Mouse (Mus musculus) cerebellum, postnatal 25 days (tissue): ENCODE data around the gene Hax1.

Experiments
- DNase-seq, 2 experiments: peaks; one replicate each; pipeline ENCODE4 v3.0.0; 2021; ENCODE audit warnings: mixed read lengths in 2 of 2

Gene Hax1

DNA sequence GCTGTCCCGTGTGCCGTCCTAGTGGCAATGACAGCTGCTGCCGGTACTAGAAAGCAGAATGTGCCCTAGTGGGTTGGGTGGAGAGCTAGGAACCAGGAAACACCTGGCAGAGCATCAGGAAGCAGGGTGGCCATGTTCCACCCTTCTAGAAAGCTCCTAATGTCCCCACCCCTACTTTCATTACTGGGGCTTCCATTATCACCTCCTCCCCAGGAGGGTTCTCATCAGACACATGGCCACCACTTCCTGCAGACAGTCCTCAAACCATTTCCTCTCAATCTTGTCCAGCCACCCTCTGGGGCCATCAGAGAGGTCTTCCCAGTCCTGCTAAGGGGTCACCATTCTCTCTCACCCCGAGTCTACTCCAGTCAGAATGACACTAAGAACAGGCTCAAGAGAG, 37.1 kb downstream of the Hax1 start:
- no peak for DNase-seq

DNA sequence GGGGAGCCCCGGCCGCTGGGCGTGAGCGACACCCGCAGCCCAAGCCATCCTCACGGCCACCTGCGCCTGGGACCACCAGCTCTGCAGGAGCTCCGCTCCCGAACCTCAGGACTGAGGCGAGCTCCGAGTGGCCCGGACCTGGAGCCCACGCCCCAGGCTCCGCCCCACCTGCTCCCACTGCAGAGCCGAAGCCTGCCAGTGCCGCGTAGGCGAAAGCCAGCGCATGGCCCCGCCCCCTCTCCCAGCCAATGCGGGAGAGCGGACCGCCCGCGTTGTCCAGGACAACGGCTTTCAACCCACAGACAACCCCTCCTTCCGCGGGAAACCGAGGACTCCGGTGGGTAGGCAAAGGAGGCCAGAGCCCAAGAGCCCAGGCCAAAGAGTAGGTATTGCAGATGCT, 38.1 kb downstream of the Hax1 start:
- peak; percentile 96 to 99 for DNase-seq

DNA sequence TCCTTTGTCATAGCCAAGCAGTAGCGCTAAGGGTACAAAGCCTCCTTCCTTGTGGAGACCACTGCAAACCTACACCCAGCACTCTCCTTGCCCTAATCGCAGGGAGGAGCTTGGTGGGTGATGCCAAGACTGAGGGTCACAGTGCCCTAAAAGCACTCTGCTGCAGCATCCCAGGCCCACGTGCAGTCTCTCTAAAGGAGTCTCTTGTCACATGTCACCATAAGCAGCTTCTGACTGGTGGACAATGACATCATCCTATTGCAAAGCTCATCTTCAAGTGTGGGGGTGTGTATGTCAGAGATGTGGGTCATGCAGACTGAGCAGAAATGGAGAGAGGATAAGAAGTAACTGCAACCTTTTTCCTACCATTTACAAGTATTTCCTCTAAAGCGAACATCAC, 39.1 kb downstream of the Hax1 start:
- peak; percentile 59 to 66 for DNase-seq

DNA sequence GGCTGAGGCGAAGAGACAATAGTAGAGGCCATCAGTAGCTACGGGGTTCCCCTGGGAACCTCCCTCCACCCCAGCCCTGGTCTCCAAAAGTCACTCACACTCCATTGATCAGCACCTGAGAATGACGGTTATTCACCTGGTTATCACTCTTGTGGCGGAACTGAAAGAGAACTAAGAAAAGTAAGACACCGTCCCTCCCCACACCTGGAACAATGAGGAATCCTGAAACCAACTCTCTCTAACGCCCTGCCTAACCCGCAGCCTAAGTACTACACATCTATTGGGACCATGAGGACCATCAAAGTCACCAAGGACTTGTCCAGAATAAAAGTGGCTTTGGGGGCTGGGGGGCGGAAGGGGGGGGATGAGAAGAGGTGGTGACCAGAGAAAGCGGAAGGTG, 40.7 kb downstream of the Hax1 start:
- DNase-seq: no peak

DNA sequence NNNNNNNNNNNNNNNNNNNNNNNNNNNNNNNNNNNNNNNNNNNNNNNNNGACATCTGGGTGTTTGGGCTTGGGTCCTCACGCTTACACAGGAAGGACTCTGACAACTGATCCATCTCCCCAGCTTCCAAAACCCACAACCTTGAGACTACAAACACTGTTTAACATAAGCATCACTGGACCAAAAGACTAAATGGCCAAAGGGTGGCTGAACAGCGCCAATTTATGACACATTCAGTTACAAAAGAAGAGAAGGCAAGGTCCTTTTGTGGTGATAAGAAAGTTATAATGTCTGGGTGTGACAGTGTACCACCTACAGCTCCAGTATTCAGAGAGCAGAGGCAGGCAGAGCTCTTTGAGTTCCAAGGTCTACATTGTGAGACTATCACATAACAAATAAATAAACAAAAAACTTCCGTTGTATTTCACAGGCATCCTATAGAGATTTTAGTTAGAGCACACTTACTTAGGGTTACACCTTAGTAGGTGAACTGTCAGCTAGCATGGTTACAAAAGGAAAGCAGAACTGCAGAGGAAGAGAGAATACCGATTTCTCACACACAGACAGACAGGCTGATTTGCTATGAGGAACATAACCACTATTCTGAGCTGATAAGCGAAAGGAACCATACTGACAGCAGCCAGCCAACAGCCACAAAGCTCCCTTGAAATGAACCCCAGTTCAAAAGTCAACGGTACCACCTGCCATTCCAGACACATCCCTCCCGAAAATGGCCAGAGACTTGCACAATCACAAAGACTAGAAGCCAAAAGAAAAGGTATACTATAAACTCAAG, 42.2 kb downstream of the Hax1 start:
- DNase-seq: no peak

DNA sequence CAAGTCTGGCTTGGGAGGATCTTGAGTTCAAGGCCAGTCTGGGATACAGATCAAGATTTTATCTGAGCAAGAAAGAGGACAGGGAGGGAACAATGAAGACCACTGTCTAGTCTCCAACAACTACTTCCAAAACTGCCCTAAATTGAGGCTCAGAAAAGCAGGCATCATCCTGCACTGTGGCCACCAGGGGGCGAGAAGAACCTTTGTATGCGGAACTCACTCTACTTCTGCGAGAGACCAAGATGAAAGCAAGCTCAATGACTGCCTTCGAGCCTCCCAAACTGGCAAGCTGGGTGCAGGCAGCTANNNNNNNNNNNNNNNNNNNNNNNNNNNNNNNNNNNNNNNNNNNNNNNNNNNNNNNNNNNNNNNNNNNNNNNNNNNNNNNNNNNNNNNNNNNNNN, 45.2 kb downstream of the Hax1 start:
- DNase-seq: peak; percentile 72 to 82

DNA sequence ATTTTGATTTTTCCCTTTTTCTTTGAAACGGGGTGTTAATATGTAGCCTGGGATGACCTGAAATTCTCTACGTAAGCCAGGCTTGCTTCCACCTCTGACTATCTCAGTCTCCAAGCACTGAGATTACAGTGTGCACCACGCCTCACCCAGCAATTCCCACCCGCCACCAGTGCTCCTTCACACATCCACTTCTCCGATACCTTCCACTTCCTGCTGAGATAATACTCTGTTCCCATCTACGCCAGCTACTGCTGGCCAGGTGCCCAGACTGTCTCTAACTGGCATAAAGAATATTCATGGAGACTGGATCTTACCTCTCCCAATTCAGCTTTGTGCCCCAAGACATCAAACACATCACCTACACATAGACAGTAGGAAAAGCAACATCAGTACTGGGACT, 49.9 kb downstream of the Hax1 start:
- DNase-seq: peak; percentile 67 to 80

DNA sequence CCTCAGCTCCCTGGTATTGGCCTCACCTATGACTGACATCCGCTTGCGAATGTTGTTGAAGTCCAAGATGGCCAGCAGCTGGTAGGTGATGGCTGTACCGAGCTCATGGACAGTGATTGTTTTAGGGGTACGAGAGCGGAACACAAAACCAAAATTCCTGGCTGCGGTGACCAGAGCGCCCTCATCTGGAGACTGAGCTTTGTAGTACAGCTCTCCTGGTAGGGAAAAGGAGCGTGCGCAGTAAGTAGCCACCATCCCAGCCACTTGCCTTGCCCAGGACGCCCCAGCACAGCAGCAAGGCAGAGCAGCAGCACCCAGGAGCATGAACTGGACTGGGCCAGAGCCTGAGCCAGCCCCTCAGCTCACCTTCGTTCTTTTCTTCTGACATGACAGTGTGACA, 50.6 kb downstream of the Hax1 start:
- DNase-seq: no peak
